Mouse (Mus musculus) testis, adult 2 months (tissue): Measurements from ENCODE around the gene Klf2.

Experiments
- CTCF ChIP-seq: fragments of 200-500 bp; IDR thresholded peaks from 2 replicates; pipeline ENCODE4 v1.5.1; 2012; ENCODE audit warnings: low read depth, mild to moderate bottlenecking, inconsistent platforms, low read length, moderate library complexity; ENCODE audit not compliant: control insufficient read depth, insufficient read depth, insufficient replicate concordance
- POLR2A ChIP-seq: fragments of 200-500 bp; IDR thresholded peaks from 2 replicates; pipeline ENCODE4 v1.6.1; 2012; ENCODE audit warnings: low read depth, mild to moderate bottlenecking, inconsistent platforms, low read length, moderate library complexity; ENCODE audit not compliant: control insufficient read depth

DNA sequence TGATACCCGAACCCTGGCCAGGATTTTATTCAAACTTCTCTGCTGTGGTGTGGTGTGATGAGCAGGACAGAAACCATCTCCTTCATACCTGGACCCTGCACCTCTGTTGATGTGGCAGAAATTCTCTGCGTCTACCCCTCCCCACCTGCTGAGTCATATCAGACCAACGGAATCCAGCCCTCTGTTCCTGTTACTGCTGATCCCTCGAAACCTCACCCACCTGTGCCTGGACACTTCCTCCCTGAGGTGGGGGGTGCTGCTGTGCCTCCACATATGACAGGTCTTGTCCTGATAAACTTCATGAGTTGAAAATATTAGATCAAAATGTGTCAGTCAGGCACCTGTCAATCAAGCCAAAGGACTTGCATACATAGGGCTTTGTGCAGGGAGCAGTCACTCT is 33.5 kb upstream of the Klf2 start:
- TF ChIP-seq CTCF (no peak), POLR2A (no peak)
